Mouse (Mus musculus) thymus, adult 2 months (tissue): ENCODE results near the gene Rpl6. TPM values are rescaled to one million over a fixed set of nuclear protein-coding genes. Genes with fewer than 3 reads are reported as not detected.

ENCODE experiments used
- DNase-seq: peaks from one replicate; pipeline ENCODE4 v3.0.0; 2021
- H3K27ac ChIP-seq: fragments of 200-500 bp; 2 replicates; pipeline ENCODE4 v1.5.1; 2012; ENCODE audit warnings: low read length, control low read depth; ENCODE audit not compliant: control insufficient read depth, insufficient read depth
- H3K27me3 ChIP-seq: fragments of 200-500 bp; 2 replicates; pipeline ENCODE4 v1.6.1; 2012; ENCODE audit warnings: mild to moderate bottlenecking, low read length, moderate library complexity, mixed read lengths; ENCODE audit not compliant: control insufficient read depth, insufficient read depth
- H3K36me3 ChIP-seq: fragments of 200-500 bp; 2 replicates; pipeline ENCODE4 v1.6.1; 2012; ENCODE audit warnings: mild to moderate bottlenecking, low read length, moderate library complexity; ENCODE audit not compliant: control insufficient read depth, insufficient read depth
- H3K4me1 ChIP-seq: fragments of 200-500 bp; replicated peaks from 2 replicates; pipeline ENCODE4 v1.6.1; 2012; ENCODE audit warnings: low read length; ENCODE audit not compliant: control insufficient read depth, insufficient read depth
- H3K4me3 ChIP-seq: fragments of 200-500 bp; 2 replicates; pipeline ENCODE4 v1.5.1; 2012; ENCODE audit warnings: mild to moderate bottlenecking, low read length, control low read depth, moderate library complexity; ENCODE audit not compliant: control insufficient read depth, insufficient read depth
- CTCF ChIP-seq: fragments of 200-500 bp; IDR thresholded peaks from 2 replicates; pipeline ENCODE4 v1.5.1; 2012; ENCODE audit warnings: mild to moderate bottlenecking, control low read depth, low read length, moderate library complexity, borderline replicate concordance; ENCODE audit not compliant: control insufficient read depth, poor library complexity, insufficient read depth; ENCODE audit errors: extremely low read depth
- POLR2A ChIP-seq: fragments of 200-500 bp; IDR thresholded peaks from 2 replicates; pipeline ENCODE4 v1.6.1; 2012; ENCODE audit warnings: mild to moderate bottlenecking, low read length, control low read depth, moderate library complexity; ENCODE audit not compliant: control insufficient read depth, poor library complexity, insufficient read depth; ENCODE audit errors: extremely low read depth
- WGBS: fragments of 180-500 bp; shearing (Covaris S2); methylation state at CpG from one replicate; pipeline ENCODE4 v1.1.7; 2018; 5-methylcytosine and 5-hydroxymethylcytosine counted together
- polyA plus RNA-seq: library from polyadenylated mRNA; depleted of rRNA; stranded (reverse); fragments of >200 nt; gene quantifications from 2 replicates; pipeline ENCODE4 v1.2.3, GENCODE M21; 2012

Rpl6 gene
- polyA plus RNA-seq, 1 experiment: 391 TPM

- H3K27me3 ChIP-seq: no peaks in the 10 kb centered on the region
Observed at GRCm38 (mm10) chr5:121242261-121242660, 38.0 kb downstream of the Rpl6 start.

GRCm38 (mm10) chr5:121242701-121243100 lies 38.4 kb downstream of the Rpl6 start:
- no peak for TF ChIP-seq CTCF
- TF ChIP-seq POLR2A: no peak
- Histone ChIP-seq H3K4me3 (no peak overlapping the region), H3K27ac (no peak overlapping the region), H3K4me1 (no peaks in the 10 kb centered on the region), H3K27me3 (no peaks in the 10 kb centered on the region), H3K36me3 (no peaks in the 10 kb centered on the region)
- 94% methylated on average over 1 of the region's 1 CpGs for WGBS
- DNase-seq: no peak

More at GRCm38 (mm10) chr5:121242261-121242660, 38.0 kb downstream of the Rpl6 start:
- Histone ChIP-seq H3K4me3 (no peak overlapping the region), H3K36me3 (no peaks in the 10 kb centered on the region), H3K4me1 (no peaks in the 10 kb centered on the region), H3K27ac (no peak overlapping the region)
- TF ChIP-seq CTCF (no peak), POLR2A (no peak)
- WGBS: 52% methylated on average over 1 of the region's 1 CpGs
- no peak for DNase-seq

GRCm38 (mm10) chr5:121243676-121244364 lies 39.5 kb downstream of the Rpl6 start:
- Histone ChIP-seq H3K4me1 (no peaks in the 10 kb centered on the region), H3K27me3 (no peaks in the 10 kb centered on the region), H3K36me3 (no peaks in the 10 kb centered on the region), H3K4me3 (no peak overlapping the region), H3K27ac (no peak overlapping the region)
- no peak for DNase-seq
- TF ChIP-seq CTCF (no peak), POLR2A (no peak)
- 92% methylated on average over 1 of the region's 1 CpGs for WGBS

- DNase-seq: no peak
- H3K27me3 ChIP-seq: no peaks in the 10 kb centered on the region
- no peaks in the 10 kb centered on the region for H3K4me1 ChIP-seq
- WGBS: 95% methylated on average over 5 of the region's 5 CpGs
- TF ChIP-seq POLR2A (no peak), CTCF (no peak)
- H3K36me3 ChIP-seq: no peaks in the 10 kb centered on the region
- H3K27ac ChIP-seq: no peak overlapping the region
- no peak overlapping the region for H3K4me3 ChIP-seq
Observed at GRCm38 (mm10) chr5:121244365-121244731, 40.1 kb downstream of the Rpl6 start.

- H3K4me3 ChIP-seq: no peak overlapping the region
- no peaks in the 10 kb centered on the region for H3K27me3 ChIP-seq
- DNase-seq: no peak
- TF ChIP-seq POLR2A (no peak), CTCF (no peak)
- H3K4me1 ChIP-seq: no peaks in the 10 kb centered on the region
- no peaks in the 10 kb centered on the region for H3K36me3 ChIP-seq
- H3K27ac ChIP-seq: no peak overlapping the region
- 93% methylated on average over 7 of the region's 7 CpGs for WGBS
Observed at GRCm38 (mm10) chr5:121245201-121245600, 40.9 kb downstream of the Rpl6 start.

GRCm38 (mm10) chr5:121248766-121249394 lies 44.6 kb downstream of the Rpl6 start:
- WGBS: 89% methylated on average over 3 of the region's 3 CpGs
- DNase-seq: no peak
- H3K4me3 ChIP-seq: no peak overlapping the region
- TF ChIP-seq POLR2A (no peak), CTCF (no peak)
- H3K27me3 ChIP-seq: no peaks in the 10 kb centered on the region
- H3K27ac ChIP-seq: no peak overlapping the region
- H3K4me1 ChIP-seq: no peaks in the 10 kb centered on the region
- H3K36me3 ChIP-seq: no peaks in the 10 kb centered on the region
